In the genomic region with DNA sequence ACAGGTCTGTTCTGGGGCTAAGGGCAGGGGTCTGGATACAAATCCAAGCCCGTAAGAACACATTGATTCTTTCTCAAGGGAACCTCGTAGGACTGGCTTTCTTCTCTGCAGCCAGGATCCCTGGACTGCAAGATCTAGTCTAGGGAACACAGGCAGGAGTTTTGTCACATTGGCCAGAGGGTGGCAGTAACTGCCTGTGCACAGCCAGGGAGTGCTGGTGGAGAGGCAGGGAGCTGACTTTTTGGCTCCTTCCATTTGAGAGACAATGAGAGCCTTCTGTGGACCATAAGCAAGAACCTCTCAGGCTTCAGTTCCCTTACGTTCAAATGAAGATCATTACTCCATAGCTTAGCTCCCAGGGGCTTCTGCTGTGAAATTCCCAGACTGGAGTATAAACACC, we compare ENCODE assay signal across 9 mouse cellular contexts. TPM values are rescaled to one million over a fixed set of nuclear protein-coding genes. Genes with fewer than 3 reads are reported as not detected.
DNase-seq lines count a peak whose midpoint lies in the region; ATAC-seq and TF ChIP-seq lines count a peak whose summit lies in the region.
"Had no signal": no experiment of that assay in that cellular context is flagged by ENCODE, and none has a peak within 500 bp of the region (broad histone marks: within the 10 kb centered on the region; RNA-seq: fewer than 3 reads in every experiment).

No protein-coding gene starts in this region.

- no peak for TF ChIP-seq POLR2A in lung, adult 2 months (IDR thresholded peaks at IDR 0.05; ENCODE audit: borderline replicate concordance, extremely low read depth, low read depth, low read length)
- TF ChIP-seq POLR2A in small intestine, adult 2 months (IDR thresholded peaks at IDR 0.05; ENCODE audit: low read depth, low read length), result no peak

- no peak overlapping the region for H3K9ac ChIP-seq in midbrain, embryonic 14.5 days (replicated peaks; ENCODE audit: low read length)
- H3K9ac ChIP-seq in midbrain, embryonic 13.5 days (replicated peaks), result no peak overlapping the region
- H3K9ac ChIP-seq: heart, embryonic 15.5 days had no signal

- DNase-seq in CD4-positive, CD25-positive, alpha-beta regulatory T cell, adult 2 months (ENCODE audit: low read depth, low spot score), result peak; percentile 20
- DNase-seq in midbrain, embryonic 14.5 days, result peak; percentile 85
- peak; percentile 82 for DNase-seq in embryonic facial prominence, embryonic 10.5 days (ENCODE audit: low spot score)
- peak; percentile 24 to 52 for DNase-seq in kidney, adult 8-10 months
- DNase-seq in lung, adult 2 months, result peak; percentile 14

- no peak overlapping the region for H3K27ac ChIP-seq in midbrain, embryonic 14.5 days (replicated peaks; ENCODE audit: low read depth, low read length)
- H3K27ac ChIP-seq in midbrain, embryonic 13.5 days, result no peak overlapping the region
- H3K27ac ChIP-seq in embryonic facial prominence, embryonic 10.5 days (replicated peaks), result peak overlapping the region; percentile 82
- H3K27ac ChIP-seq in small intestine, adult 2 months (ENCODE audit: insufficient read depth, low read depth, low read length), result no peak overlapping the region
- H3K27ac ChIP-seq: heart, embryonic 15.5 days had no signal

- H3K4me3 ChIP-seq in midbrain, embryonic 14.5 days (replicated peaks; ENCODE audit: low read depth, low read length), result no peak overlapping the region
- no peak overlapping the region for H3K4me3 ChIP-seq in midbrain, embryonic 13.5 days (replicated peaks)
- H3K4me3 ChIP-seq in embryonic facial prominence, embryonic 10.5 days, result no peak overlapping the region
- H3K4me3 ChIP-seq in lung, adult 2 months (replicated peaks; ENCODE audit: extremely low read depth, low read depth, low read length), result no peak overlapping the region
- H3K4me3 ChIP-seq in small intestine, adult 2 months (ENCODE audit: low read depth, low read length), result no peak overlapping the region
- H3K4me3 ChIP-seq: heart, embryonic 15.5 days had no signal

- H3K9me3 ChIP-seq in midbrain, embryonic 14.5 days (ENCODE audit: control insufficient read depth, low read length), result no peaks in the 10 kb centered on the region
- no peaks in the 10 kb centered on the region for H3K9me3 ChIP-seq in midbrain, embryonic 13.5 days
- no peaks in the 10 kb centered on the region for H3K9me3 ChIP-seq in embryonic facial prominence, embryonic 10.5 days
- H3K9me3 ChIP-seq: heart, embryonic 15.5 days had no signal

- TF ChIP-seq CTCF in lung, adult 2 months (IDR thresholded peaks at IDR 0.05; ENCODE audit: insufficient read depth, low read length), result peak; percentile 69
- peak; percentile 35; the same call in 1 of the 2 replicates for TF ChIP-seq CTCF in small intestine, adult 2 months (IDR thresholded peaks at IDR 0.05; ENCODE audit: extremely low read depth, insufficient read length, insufficient replicate concordance, low read depth, low read length)

- no peaks in the 10 kb centered on the region for H3K36me3 ChIP-seq in midbrain, embryonic 14.5 days (ENCODE audit: control insufficient read depth, insufficient read depth, low read length)
- H3K36me3 ChIP-seq in midbrain, embryonic 13.5 days, result no peaks in the 10 kb centered on the region
- H3K36me3 ChIP-seq in embryonic facial prominence, embryonic 10.5 days (replicated peaks), result no peaks in the 10 kb centered on the region
- no peaks in the 10 kb centered on the region for H3K36me3 ChIP-seq in small intestine, adult 2 months (ENCODE audit: control insufficient read depth, insufficient read depth, low read length)
- H3K36me3 ChIP-seq: heart, embryonic 15.5 days had no signal

- 20% methylated on average over 3 of the region's 3 CpGs for WGBS in midbrain, embryonic 14.5 days
- 24% methylated on average over 3 of the region's 3 CpGs for WGBS in midbrain, embryonic 13.5 days
- WGBS in embryonic facial prominence, embryonic 10.5 days, result 12% methylated on average over 3 of the region's 3 CpGs
- 29% methylated on average over 3 of the region's 3 CpGs for WGBS in lung, adult 2 months
- WGBS in small intestine, adult 2 months, result 35% methylated on average over 3 of the region's 3 CpGs

- no peak for ATAC-seq in CD4-positive, CD25-positive, alpha-beta regulatory T cell, adult 4 months
- ATAC-seq in midbrain, embryonic 14.5 days (ENCODE audit: low FRiP score, low TSS enrichment), result no peak
- no peak for ATAC-seq in midbrain, embryonic 13.5 days

- no peaks in the 10 kb centered on the region for H3K27me3 ChIP-seq in midbrain, embryonic 14.5 days (ENCODE audit: control insufficient read depth, insufficient read depth, low read length)
- no peaks in the 10 kb centered on the region for H3K27me3 ChIP-seq in midbrain, embryonic 13.5 days
- H3K27me3 ChIP-seq in embryonic facial prominence, embryonic 10.5 days (replicated peaks; ENCODE audit: low read depth, poor library complexity, severe bottlenecking), result no peaks in the 10 kb centered on the region
- no peaks in the 10 kb centered on the region for H3K27me3 ChIP-seq in small intestine, adult 2 months (ENCODE audit: control insufficient read depth, insufficient read depth, low read length)

- peaks cover 5% of the 10 kb centered on the region for H3K4me1 ChIP-seq in midbrain, embryonic 14.5 days (ENCODE audit: control insufficient read depth, insufficient read depth, low read length)
- H3K4me1 ChIP-seq in midbrain, embryonic 13.5 days (replicated peaks), result peaks cover 14% of the 10 kb centered on the region
- H3K4me1 ChIP-seq in embryonic facial prominence, embryonic 10.5 days, result peaks cover 60% of the 10 kb centered on the region
- H3K4me1 ChIP-seq in lung, adult 2 months (ENCODE audit: control insufficient read depth, insufficient read depth, low read length), result peaks cover 7% of the 10 kb centered on the region
- H3K4me1 ChIP-seq in small intestine, adult 2 months (ENCODE audit: control insufficient read depth, insufficient read depth, insufficient read length, low read length), result peaks cover 3% of the 10 kb centered on the region; the same call in 1 of the 2 replicates

- no peak overlapping the region for H3K4me2 ChIP-seq in midbrain, embryonic 14.5 days (ENCODE audit: low read length)
- no peak overlapping the region for H3K4me2 ChIP-seq in midbrain, embryonic 13.5 days (replicated peaks)
- H3K4me2 ChIP-seq: heart, embryonic 15.5 days had no signal

RNA-seq across cellular contexts. Expression of a gene that starts 4.1 kb away (rescaled TPM):
- polyA plus RNA-seq in CD4-positive, CD25-positive, alpha-beta regulatory T cell, adult 4 months (2017; shearing (Covaris generic)), result 100 to 1,000 TPM; 127 to 147 TPM
- 111 and 114 TPM in 2 replicates for polyA plus RNA-seq in midbrain, embryonic 14.5 days (2014; fragmentation: Nextera tagmentation; extraction: Ambion mirVana)
- 119 and 120 TPM in 2 replicates for polyA plus RNA-seq in midbrain, embryonic 13.5 days (2015; fragmentation: Nextera tagmentation; extraction: Ambion mirVana)
- 182 and 188 TPM in 2 replicates for polyA plus RNA-seq in embryonic facial prominence, embryonic 10.5 days (2016; fragmentation: Nextera tagmentation; extraction: Ambion mirVana)
- polyA plus RNA-seq in lung, adult 2 months (2012; rRNA removed), result 21.8 and 32.1 TPM in 2 replicates
- 7.8 and 11.9 TPM in 2 replicates for polyA plus RNA-seq in small intestine, adult 2 months (2012; rRNA removed)

RNA-seq across cellular contexts. Expression of a gene that starts 26.2 kb away (rescaled TPM):
- polyA plus RNA-seq in CD4-positive, CD25-positive, alpha-beta regulatory T cell, adult 4 months (2017; shearing (Covaris generic)), result not detected
- 34.8 and 35.1 TPM in 2 replicates for polyA plus RNA-seq in midbrain, embryonic 14.5 days (2014; fragmentation: Nextera tagmentation; extraction: Ambion mirVana)
- polyA plus RNA-seq in midbrain, embryonic 13.5 days (2015; fragmentation: Nextera tagmentation; extraction: Ambion mirVana), result 83.3 and 117 TPM in 2 replicates
- 1,341 and 1,562 TPM in 2 replicates for polyA plus RNA-seq in embryonic facial prominence, embryonic 10.5 days (2016; fragmentation: Nextera tagmentation; extraction: Ambion mirVana)
- polyA plus RNA-seq in lung, adult 2 months (2012; rRNA removed), result 3.8 and 6.5 TPM in 2 replicates
- polyA plus RNA-seq in small intestine, adult 2 months (2012; rRNA removed), result 0.86 and 3.2 TPM in 2 replicates

RNA-seq across cellular contexts. Expression of a gene that starts 39.7 kb away (rescaled TPM):
- 1 to 10 TPM; 2.9 to 4.0 TPM for polyA plus RNA-seq in CD4-positive, CD25-positive, alpha-beta regulatory T cell, adult 4 months (2017; shearing (Covaris generic))
- polyA plus RNA-seq in midbrain, embryonic 14.5 days (2014; fragmentation: Nextera tagmentation; extraction: Ambion mirVana), result 5.0 TPM in 2 replicates
- 2.9 and 3.0 TPM in 2 replicates for polyA plus RNA-seq in midbrain, embryonic 13.5 days (2015; fragmentation: Nextera tagmentation; extraction: Ambion mirVana)
- polyA plus RNA-seq in embryonic facial prominence, embryonic 10.5 days (2016; fragmentation: Nextera tagmentation; extraction: Ambion mirVana), result 3.2 and 3.5 TPM in 2 replicates
- 14.9 and 18.2 TPM in 2 replicates for polyA plus RNA-seq in lung, adult 2 months (2012; rRNA removed)
- polyA plus RNA-seq in small intestine, adult 2 months (2012; rRNA removed), result 1.2 and 1.3 TPM in 2 replicates

Comparison
In these comparisons a context has a peak if more than half of its experiments do, and no peak if none do; other contexts are left out.
1. DNase-seq: peak in every context shown above with its lines; median percentile 85 in midbrain, embryonic 14.5 days; 82 in embryonic facial prominence, embryonic 10.5 days; 38 in kidney, adult 8-10 months; 20 in CD4-positive, CD25-positive, alpha-beta regulatory T cell, adult 2 months; 14 in lung, adult 2 months.
2. RNA of a gene that starts 26.2 kb away (polyA plus RNA-seq): 1,341 to 1,562 TPM in embryonic facial prominence, embryonic 10.5 days; 83.3 to 117 TPM in midbrain, embryonic 13.5 days, 34.8 to 35.1 TPM in midbrain, embryonic 14.5 days, 3.8 to 6.5 TPM in lung, adult 2 months, 0.86 to 3.2 TPM in small intestine, adult 2 months and not detected in CD4-positive, CD25-positive, alpha-beta regulatory T cell, adult 4 months; every median in the first group is over 10 times any median in the second.